Comparison of ENCODE assay signal across 8 mouse cellular contexts in genomic region chr9:105053812-105054211, GRCm38 (mm10). TPM values are rescaled to one million over a fixed set of nuclear protein-coding genes. Genes with fewer than 3 reads are reported as not detected.
A peak's percentile ranks its signal among the peaks of the same experiment; 100 is the strongest.
DNase-seq lines count a peak whose midpoint lies in the region; ATAC-seq lines count a peak whose summit lies in the region.

No protein-coding gene starts in this region.

- H3K9me3 ChIP-seq in lung, embryonic 16.5 days (ENCODE audit: control insufficient read depth, low read length): no peaks in the 10 kb centered on the region
- H3K9me3 ChIP-seq in forebrain, embryonic 11.5 days (ENCODE audit: control insufficient read depth, low read length): no peaks in the 10 kb centered on the region
- H3K9me3 ChIP-seq in liver, embryonic 11.5 days (ENCODE audit: control insufficient read depth, low read length): no peaks in the 10 kb centered on the region
- no peaks in the 10 kb centered on the region for H3K9me3 ChIP-seq in stomach, embryonic 14.5 days (ENCODE audit: control insufficient read depth, low read depth, low read length)

- H3K4me3 ChIP-seq in lung, embryonic 16.5 days (ENCODE audit: low read length): peak overlapping the region; percentile 97
- H3K4me3 ChIP-seq in forebrain, embryonic 11.5 days (ENCODE audit: low read depth, low read length): peak overlapping the region; percentile 89
- H3K4me3 ChIP-seq in liver, embryonic 11.5 days (ENCODE audit: low read depth, low read length): peak overlapping the region; percentile 84
- peak overlapping the region; percentile 99 for H3K4me3 ChIP-seq in stomach, embryonic 14.5 days (ENCODE audit: low read depth, low read length)

- no peak for DNase-seq in lung, postnatal 10 days
- DNase-seq in forebrain, embryonic 11.5 days (ENCODE audit: low spot score): no peak
- no peak for DNase-seq in liver, embryonic 11.5 days (ENCODE audit: low spot score)
- DNase-seq in frontal cortex, postnatal 10 days (ENCODE audit: low spot score in 2 of 2): no peak
- no peak for DNase-seq in thymus, postnatal 36 days
- no peak for DNase-seq in adrenal gland, adult (ENCODE audit: inconsistent age in 2 of 2, low spot score in 1 of 2)

- H3K4me1 ChIP-seq in lung, embryonic 16.5 days (replicated peaks; ENCODE audit: control insufficient read depth, insufficient read depth, low read length): peaks cover 6% of the 10 kb centered on the region
- H3K4me1 ChIP-seq in forebrain, embryonic 11.5 days (replicated peaks; ENCODE audit: control insufficient read depth, insufficient read depth, low read length): no peaks in the 10 kb centered on the region; the same call in 1 of the 2 replicates
- peaks cover 3% of the 10 kb centered on the region; the same call in 1 of the 2 replicates for H3K4me1 ChIP-seq in liver, embryonic 11.5 days (replicated peaks; ENCODE audit: control insufficient read depth, insufficient read depth, low read length)
- H3K4me1 ChIP-seq in stomach, embryonic 14.5 days (ENCODE audit: control insufficient read depth, insufficient read depth, low read length): no peaks in the 10 kb centered on the region

- peaks cover 24% of the 10 kb centered on the region for H3K36me3 ChIP-seq in lung, embryonic 16.5 days (ENCODE audit: control insufficient read depth, insufficient read depth, low read length)
- peaks cover 5% of the 10 kb centered on the region; the same call in 1 of the 2 replicates for H3K36me3 ChIP-seq in forebrain, embryonic 11.5 days (ENCODE audit: control insufficient read depth, insufficient read depth, low read length)
- peaks cover 16% of the 10 kb centered on the region for H3K36me3 ChIP-seq in liver, embryonic 11.5 days (ENCODE audit: control insufficient read depth, insufficient read depth, low read length)
- peaks cover 28% of the 10 kb centered on the region for H3K36me3 ChIP-seq in stomach, embryonic 14.5 days (ENCODE audit: control insufficient read depth, insufficient read depth, low read length)

- no peak for ATAC-seq in lung, embryonic 16.5 days (ENCODE audit: low read depth)
- ATAC-seq in forebrain, embryonic 11.5 days (replicated peaks; ENCODE audit: low FRiP score): no peak
- ATAC-seq in liver, embryonic 11.5 days (replicated peaks; ENCODE audit: low FRiP score): no peak
- no peak for ATAC-seq in stomach, embryonic 14.5 days (ENCODE audit: insufficient number of reproducible peaks, insufficient read depth, low FRiP score, low read depth)

- peak overlapping the region; percentile 99 for H3K9ac ChIP-seq in lung, embryonic 16.5 days (ENCODE audit: low read length)
- peak overlapping the region; percentile 97 for H3K9ac ChIP-seq in forebrain, embryonic 11.5 days (ENCODE audit: low read length)
- peak overlapping the region; percentile 95 for H3K9ac ChIP-seq in liver, embryonic 11.5 days (ENCODE audit: low read depth, low read length)
- H3K9ac ChIP-seq in stomach, embryonic 14.5 days (replicated peaks; ENCODE audit: low read depth, low read length): peak overlapping the region; percentile 94

- peak overlapping the region; percentile 79 for H3K4me2 ChIP-seq in lung, embryonic 16.5 days (ENCODE audit: low read depth, low read length)
- peak overlapping the region; percentile 71 for H3K4me2 ChIP-seq in forebrain, embryonic 11.5 days (ENCODE audit: low read depth, low read length, severe bottlenecking)
- H3K4me2 ChIP-seq in liver, embryonic 11.5 days: peak overlapping the region; percentile 74
- H3K4me2 ChIP-seq in stomach, embryonic 14.5 days (replicated peaks; ENCODE audit: low read depth, low read length): peak overlapping the region; percentile 60

- WGBS in lung, embryonic 16.5 days: 33% methylated on average over 4 of the region's 4 CpGs
- 59% methylated on average over 4 of the region's 4 CpGs for WGBS in forebrain, embryonic 11.5 days
- 34% methylated on average over 4 of the region's 4 CpGs for WGBS in liver, embryonic 11.5 days
- WGBS in stomach, embryonic 14.5 days: 44% methylated on average over 4 of the region's 4 CpGs

- peak overlapping the region; percentile 72 for H3K27ac ChIP-seq in lung, embryonic 16.5 days (ENCODE audit: low read length)
- no peak overlapping the region for H3K27ac ChIP-seq in forebrain, embryonic 11.5 days (ENCODE audit: low read depth, low read length)
- no peak overlapping the region for H3K27ac ChIP-seq in liver, embryonic 11.5 days (ENCODE audit: low read depth, low read length)
- no peak overlapping the region for H3K27ac ChIP-seq in stomach, embryonic 14.5 days (ENCODE audit: low read length)

- H3K27me3 ChIP-seq in lung, embryonic 16.5 days (ENCODE audit: control insufficient read depth, insufficient read depth, low read depth, low read length): no peaks in the 10 kb centered on the region
- H3K27me3 ChIP-seq in forebrain, embryonic 11.5 days (ENCODE audit: control insufficient read depth, insufficient read depth, low read length): no peaks in the 10 kb centered on the region
- H3K27me3 ChIP-seq in liver, embryonic 11.5 days (replicated peaks; ENCODE audit: control insufficient read depth, insufficient read depth, low read length): no peaks in the 10 kb centered on the region
- H3K27me3 ChIP-seq in stomach, embryonic 14.5 days (ENCODE audit: control insufficient read depth, insufficient read depth, low read length): no peaks in the 10 kb centered on the region

RNA-seq across cellular contexts. Expression of gene Mrpl3, which starts 0.8 kb away (rescaled TPM):
- polyA plus RNA-seq in lung, embryonic 16.5 days (2015; fragmentation: Nextera tagmentation; extraction: Ambion mirVana): 77.5 and 87.5 TPM in 2 replicates
- polyA plus RNA-seq in forebrain, embryonic 11.5 days (2014; fragmentation: Nextera tagmentation; extraction: Ambion mirVana): 125 and 126 TPM in 2 replicates
- polyA plus RNA-seq in liver, embryonic 11.5 days (2014; fragmentation: Nextera tagmentation; extraction: Ambion mirVana): 125 and 141 TPM in 2 replicates
- polyA plus RNA-seq in stomach, embryonic 14.5 days (2014; fragmentation: Nextera tagmentation; extraction: Ambion mirVana): 105 and 111 TPM in 2 replicates
